In the genomic region with DNA sequence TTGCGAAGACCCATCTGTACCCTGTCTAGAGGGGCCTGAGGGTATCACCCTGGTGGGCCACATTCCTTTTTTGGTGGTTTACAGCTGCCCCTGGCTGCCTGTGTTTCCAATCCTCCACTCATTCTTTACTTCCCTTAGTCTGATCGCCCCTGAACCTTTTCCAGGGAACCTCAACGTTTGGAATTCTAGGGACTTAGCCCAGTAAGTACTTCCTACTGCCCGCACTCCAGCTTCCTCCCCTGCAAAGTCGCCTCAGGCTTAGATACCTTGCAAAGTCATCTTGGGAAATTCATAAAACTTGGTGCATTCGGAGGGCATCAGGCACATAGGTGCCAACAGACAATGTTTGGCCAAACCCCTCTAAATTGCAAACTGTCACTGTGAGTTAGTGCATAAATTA, we compare ENCODE assay signal across 9 mouse cellular contexts. TPM values are rescaled to one million over a fixed set of nuclear protein-coding genes. Genes with fewer than 3 reads are reported as not detected.
DNase-seq lines count a peak whose midpoint lies in the region; ATAC-seq and TF ChIP-seq lines count a peak whose summit lies in the region.
"Had no signal": no experiment of that assay in that cellular context is flagged by ENCODE, and none has a peak within 500 bp of the region (broad histone marks: within the 10 kb centered on the region; RNA-seq: fewer than 3 reads in every experiment).

No protein-coding gene starts in this region.

- DNase-seq in kidney, adult 2 months = no peak
- DNase-seq in kidney, postnatal 36 days = no peak
- no peak for DNase-seq in intestine, embryonic 14.5 days (ENCODE audit: low spot score)
- no peak for DNase-seq in embryo, embryonic 11 days
- no peak for DNase-seq in urinary bladder, adult 18-20 months (ENCODE audit: low spot score in 2 of 2)
- no peak for DNase-seq in kidney, adult 18-20 months

- no peak for TF ChIP-seq CTCF in kidney, adult 2 months (conservative IDR thresholded peaks at IDR 0.05; ENCODE audit: insufficient read depth, insufficient read length, low read depth, low read length)
- TF ChIP-seq CTCF in cortical plate, adult 2 months (IDR thresholded peaks at IDR 0.05; ENCODE audit: extremely low read depth, insufficient read depth, low read length) = no peak

- H3K4me2 ChIP-seq in intestine, embryonic 14.5 days (ENCODE audit: low read length) = peak overlapping the region; percentile 75
- H3K4me2 ChIP-seq in midbrain, embryonic 16.5 days (ENCODE audit: low read length) = peak overlapping the region; percentile 79

- peak overlapping the region; percentile 71; the same call in 1 of the 2 replicates for H3K27ac ChIP-seq in kidney, adult 2 months (ENCODE audit: insufficient read depth, low read depth, low read length)
- no peak overlapping the region for H3K27ac ChIP-seq in cortical plate, adult 2 months (ENCODE audit: insufficient read depth, low read length)
- H3K27ac ChIP-seq in intestine, embryonic 14.5 days (ENCODE audit: low read depth) = peak overlapping the region; percentile 93; the same call in 1 of the 2 replicates
- H3K27ac ChIP-seq in midbrain, embryonic 16.5 days (ENCODE audit: low read length) = peak overlapping the region; percentile 95

- WGBS in kidney, adult 2 months = 36% methylated on average over 6 of the region's 6 CpGs
- WGBS in intestine, embryonic 14.5 days = 28% methylated on average over 6 of the region's 6 CpGs
- WGBS in midbrain, embryonic 16.5 days = 36% methylated on average over 6 of the region's 6 CpGs

- H3K9me3 ChIP-seq in intestine, embryonic 14.5 days (ENCODE audit: control insufficient read depth, low read length) = no peaks in the 10 kb centered on the region
- H3K9me3 ChIP-seq in midbrain, embryonic 16.5 days (replicated peaks; ENCODE audit: control insufficient read depth, low read length, poor library complexity, severe bottlenecking) = no peaks in the 10 kb centered on the region

- no peaks in the 10 kb centered on the region for H3K36me3 ChIP-seq in kidney, adult 2 months (ENCODE audit: control insufficient read depth, insufficient read depth, low read length)
- peaks cover 5% of the 10 kb centered on the region; the same call in 1 of the 2 replicates for H3K36me3 ChIP-seq in intestine, embryonic 14.5 days (ENCODE audit: control insufficient read depth, insufficient read depth, low read length)
- H3K36me3 ChIP-seq in midbrain, embryonic 16.5 days (ENCODE audit: control insufficient read depth, insufficient read depth, low read length) = no peaks in the 10 kb centered on the region

- peak overlapping the region; percentile 78 for H3K4me3 ChIP-seq in kidney, adult 2 months (ENCODE audit: insufficient read depth, low read depth, low read length)
- peak overlapping the region; percentile 79 for H3K4me3 ChIP-seq in cortical plate, adult 2 months (ENCODE audit: insufficient read depth, low read length)
- H3K4me3 ChIP-seq in intestine, embryonic 14.5 days (ENCODE audit: low read depth, low read length) = peak overlapping the region; percentile 67
- H3K4me3 ChIP-seq in midbrain, embryonic 16.5 days (ENCODE audit: low read depth, low read length) = peak overlapping the region; percentile 75

- peak overlapping the region; percentile 69 for H3K9ac ChIP-seq in intestine, embryonic 14.5 days (ENCODE audit: low read length)
- peak overlapping the region; percentile 68 for H3K9ac ChIP-seq in midbrain, embryonic 16.5 days (ENCODE audit: low read depth, low read length)

- no peak for ATAC-seq in intestine, embryonic 14.5 days (replicated peaks; ENCODE audit: low FRiP score, low TSS enrichment, low read depth)
- ATAC-seq in midbrain, embryonic 16.5 days = no peak

- no peak for TF ChIP-seq POLR2A in kidney, adult 2 months (IDR thresholded peaks at IDR 0.05; ENCODE audit: low read depth, low read length)
- no peak for TF ChIP-seq POLR2A in cortical plate, adult 2 months (IDR thresholded peaks at IDR 0.05; ENCODE audit: extremely low read depth, insufficient read depth, low read length)

- peaks cover 40% of the 10 kb centered on the region for H3K4me1 ChIP-seq in kidney, adult 2 months (ENCODE audit: control insufficient read depth, insufficient read depth, low read length)
- peaks cover 14% of the 10 kb centered on the region for H3K4me1 ChIP-seq in cortical plate, adult 2 months (ENCODE audit: control insufficient read depth, insufficient read depth, low read length)
- H3K4me1 ChIP-seq in intestine, embryonic 14.5 days (replicated peaks; ENCODE audit: control insufficient read depth, insufficient read depth, low read length) = peaks cover 32% of the 10 kb centered on the region
- H3K4me1 ChIP-seq in midbrain, embryonic 16.5 days (ENCODE audit: control insufficient read depth, insufficient read depth, low read length) = peaks cover 56% of the 10 kb centered on the region

- H3K27me3 ChIP-seq in kidney, adult 2 months (replicated peaks; ENCODE audit: control insufficient read depth, insufficient read depth, low read length) = no peaks in the 10 kb centered on the region
- H3K27me3 ChIP-seq in intestine, embryonic 14.5 days (replicated peaks; ENCODE audit: control insufficient read depth, insufficient read depth, low read length) = no peaks in the 10 kb centered on the region
- H3K27me3 ChIP-seq in midbrain, embryonic 16.5 days (ENCODE audit: control insufficient read depth, insufficient read depth, low read depth, low read length) = no peaks in the 10 kb centered on the region
- H3K27me3 ChIP-seq: Patski had no signal

RNA-seq across cellular contexts. Expression of gene Sema4b, which starts 12.6 kb away (rescaled TPM):
- 24.4 and 26.3 TPM in 2 replicates for polyA plus RNA-seq in kidney, adult 2 months (2012; rRNA removed)
- 11.6 and 12.5 TPM in 2 replicates for polyA plus RNA-seq in cortical plate, adult 2 months (2012; rRNA removed)
- 15.1 and 15.9 TPM in 2 replicates for polyA plus RNA-seq in intestine, embryonic 14.5 days (2014; fragmentation: Nextera tagmentation; extraction: Ambion mirVana)
- 25.2 and 25.3 TPM in 2 replicates for polyA plus RNA-seq in midbrain, embryonic 16.5 days (2015; fragmentation: Nextera tagmentation; extraction: Ambion mirVana)

RNA-seq across cellular contexts. Expression of gene Cib1, which starts 33.3 kb away (rescaled TPM):
- 333 and 344 TPM in 2 replicates for polyA plus RNA-seq in kidney, adult 2 months (2012; rRNA removed)
- 31.9 and 35.9 TPM in 2 replicates for polyA plus RNA-seq in cortical plate, adult 2 months (2012; rRNA removed)
- 129 and 156 TPM in 2 replicates for polyA plus RNA-seq in intestine, embryonic 14.5 days (2014; fragmentation: Nextera tagmentation; extraction: Ambion mirVana)
- 24.3 and 26.0 TPM in 2 replicates for polyA plus RNA-seq in midbrain, embryonic 16.5 days (2015; fragmentation: Nextera tagmentation; extraction: Ambion mirVana)

RNA-seq across cellular contexts. Expression of gene Gdpgp1, which starts 33.4 kb away (rescaled TPM):
- polyA plus RNA-seq in kidney, adult 2 months (2012; rRNA removed) = 2.4 and 2.6 TPM in 2 replicates
- 3.4 and 3.7 TPM in 2 replicates for polyA plus RNA-seq in cortical plate, adult 2 months (2012; rRNA removed)
- polyA plus RNA-seq in intestine, embryonic 14.5 days (2014; fragmentation: Nextera tagmentation; extraction: Ambion mirVana) = 4.4 and 4.5 TPM in 2 replicates
- polyA plus RNA-seq in midbrain, embryonic 16.5 days (2015; fragmentation: Nextera tagmentation; extraction: Ambion mirVana) = 3.7 and 4.6 TPM in 2 replicates

RNA-seq across cellular contexts. Expression of gene Ttll13, which starts 46.9 kb away (rescaled TPM):
- polyA plus RNA-seq in kidney, adult 2 months (2012; rRNA removed) = 1.4 and 1.7 TPM in 2 replicates
- 0.98 and 1.5 TPM in 2 replicates for polyA plus RNA-seq in cortical plate, adult 2 months (2012; rRNA removed)
- 0.56 and 0.66 TPM in 2 replicates for polyA plus RNA-seq in intestine, embryonic 14.5 days (2014; fragmentation: Nextera tagmentation; extraction: Ambion mirVana)
- 2.9 and 3.0 TPM in 2 replicates for polyA plus RNA-seq in midbrain, embryonic 16.5 days (2015; fragmentation: Nextera tagmentation; extraction: Ambion mirVana)
